Mouse (Mus musculus): Measurements from ENCODE around the gene Maco1.

Maco1 gene

DNA sequence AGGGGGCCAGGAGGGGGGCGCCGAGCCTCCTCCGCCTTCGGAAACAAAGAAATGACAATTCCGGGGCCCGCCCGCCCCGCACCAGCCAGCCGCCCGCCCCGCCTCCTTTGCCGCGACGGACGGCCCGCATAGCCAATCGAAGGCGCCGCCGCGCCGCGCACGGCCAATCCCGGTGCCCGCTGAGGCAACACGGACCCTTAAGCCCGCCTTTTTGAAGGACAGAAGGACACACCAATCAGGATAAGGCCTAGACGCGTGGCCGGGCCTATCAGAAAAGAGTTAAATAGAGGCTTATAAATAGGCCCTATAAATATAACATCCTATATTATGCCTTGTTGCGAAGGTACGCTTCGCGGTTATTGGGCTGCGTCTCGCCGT, at the start of gene Maco1:
Maco1 (minus strand) TSS at position 87 of the 378 bp plus-strand sequence.
- peak; percentile 100 for DNase-seq (ENCODE audit: low spot score in 2 of 2)

- DNase-seq (ENCODE audit: low spot score in 2 of 2): no peak
Measured at GRCm38 (mm10) chr4:134901126-134901525, 48.0 kb upstream of the Maco1 start.

DNA sequence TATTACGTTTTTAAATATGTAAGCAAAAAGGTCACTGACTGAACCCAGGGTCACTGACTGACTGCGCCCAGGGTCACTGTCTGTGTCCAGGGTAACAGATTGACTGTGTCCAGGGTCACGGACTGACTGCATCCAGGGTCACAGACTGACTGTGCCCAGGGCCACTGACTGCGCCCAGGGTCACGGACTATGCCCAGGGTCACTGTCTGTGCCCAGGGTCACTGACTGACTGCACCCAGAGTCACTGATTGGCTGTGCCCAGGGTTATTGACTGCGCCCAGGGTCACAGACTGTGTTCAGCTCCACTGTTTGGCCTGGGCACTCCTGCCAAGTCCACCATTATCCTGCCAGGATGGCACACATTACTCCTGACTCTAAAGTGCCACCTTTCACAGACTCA, 44.1 kb upstream of the Maco1 start:
- DNase-seq (ENCODE audit: low spot score in 2 of 2): no peak

- peak; percentile 69 to 72 for DNase-seq (ENCODE audit: low spot score in 2 of 2)
Measured at GRCm38 (mm10) chr4:134892096-134892495, 39.0 kb upstream of the Maco1 start.

DNA sequence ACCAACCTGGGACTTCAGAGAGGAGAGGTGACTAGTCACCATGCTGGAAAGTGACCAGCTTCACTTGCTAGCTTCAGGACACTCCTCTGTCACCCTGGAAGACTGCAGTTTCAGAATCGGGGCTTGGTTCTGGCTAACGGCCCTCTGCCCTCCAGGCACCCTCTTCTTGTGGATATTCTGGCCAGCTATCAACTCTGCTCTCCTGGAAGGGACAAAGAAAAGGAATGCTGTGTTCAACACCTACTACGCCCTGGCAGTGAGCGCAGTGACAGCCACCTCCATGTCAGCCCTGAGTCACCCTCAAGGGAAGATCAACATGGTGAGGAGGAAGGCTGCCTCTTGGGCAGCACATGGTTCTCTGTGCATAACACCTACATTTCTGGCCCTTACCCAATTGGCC, 31.2 kb upstream of the Maco1 start:
- DNase-seq (ENCODE audit: low spot score in 2 of 2): no peak

DNA sequence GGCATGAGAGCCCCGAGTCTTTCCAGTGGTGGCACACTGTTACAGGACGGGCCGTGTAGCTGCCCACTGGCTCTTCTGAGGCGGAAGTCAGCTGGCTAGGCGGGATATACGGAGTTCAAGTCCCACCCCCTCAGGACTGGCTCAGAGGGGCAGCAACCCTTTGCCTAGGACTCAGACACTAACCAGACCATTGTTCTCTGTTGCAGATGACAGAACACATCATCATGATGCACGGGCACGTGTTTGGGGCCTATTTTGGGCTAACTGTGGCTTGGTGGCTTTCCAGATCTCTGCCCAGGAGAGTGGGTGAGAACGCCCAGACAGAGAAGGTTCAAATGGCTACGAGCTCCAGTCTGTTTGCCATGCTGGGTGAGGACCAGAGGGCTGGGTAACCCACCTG, 30.7 kb upstream of the Maco1 start:
- DNase-seq (ENCODE audit: low spot score in 2 of 2): no peak

- no peak for DNase-seq (ENCODE audit: low spot score in 2 of 2)
Measured at GRCm38 (mm10) chr4:134883266-134883665, 30.1 kb upstream of the Maco1 start.

GRCm38 (mm10) chr4:134880041-134880440, 26.9 kb upstream of the Maco1 start:
- DNase-seq (ENCODE audit: low spot score in 2 of 2): no peak

GRCm38 (mm10) chr4:134879410-134879981, 26.4 kb upstream of the Maco1 start:
- peak; percentile 72 to 74 for DNase-seq (ENCODE audit: low spot score in 2 of 2)

DNA sequence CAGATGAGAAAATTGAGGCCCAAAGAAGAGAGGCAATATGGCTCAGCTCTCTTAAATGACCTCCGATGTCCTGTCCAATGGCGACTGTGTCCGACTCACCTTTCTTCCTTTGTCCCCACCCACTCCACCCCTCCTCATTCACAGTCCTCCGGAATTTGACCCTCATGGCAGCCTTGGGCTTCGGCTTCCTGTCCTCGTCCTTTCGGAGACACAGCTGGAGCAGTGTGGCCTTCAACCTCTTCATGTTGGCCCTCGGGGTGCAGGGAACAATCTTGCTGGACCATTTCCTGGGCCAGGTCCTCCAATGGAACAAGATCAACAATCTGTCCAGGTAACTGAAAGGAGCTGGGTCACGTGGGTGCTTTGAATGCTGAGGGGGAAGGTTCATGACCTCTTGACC, 23.0 kb upstream of the Maco1 start:
- DNase-seq (ENCODE audit: low spot score in 2 of 2): no peak

GRCm38 (mm10) chr4:134871950-134872349, 18.8 kb upstream of the Maco1 start:
- no peak for DNase-seq (ENCODE audit: low spot score in 2 of 2)

DNA sequence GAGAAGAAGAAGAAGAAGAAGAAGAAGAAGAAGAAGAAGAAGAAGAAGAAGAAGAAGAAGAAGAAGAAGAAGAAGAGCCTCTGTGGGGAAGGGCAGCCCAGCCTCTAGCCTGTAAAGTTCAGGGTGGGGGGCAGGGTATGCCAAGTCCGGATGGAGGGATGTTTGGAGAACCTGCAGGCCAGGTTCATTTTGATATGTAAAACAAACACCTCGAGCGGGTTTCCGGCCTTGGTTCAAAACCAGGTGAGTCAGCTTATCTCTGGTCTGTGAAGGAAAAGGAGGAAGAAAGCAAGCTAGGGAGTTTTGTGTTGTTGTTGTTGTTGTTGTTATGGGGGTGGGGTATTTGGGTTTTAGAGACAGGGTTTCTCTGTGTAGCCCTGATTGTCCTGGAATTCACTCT, 18.3 kb upstream of the Maco1 start:
- no peak for DNase-seq (ENCODE audit: low spot score in 2 of 2)

- no peak for DNase-seq (ENCODE audit: low spot score in 2 of 2)
Measured at GRCm38 (mm10) chr4:134869815-134870375, 16.8 kb upstream of the Maco1 start.

GRCm38 (mm10) chr4:134869068-134869730, 16.1 kb upstream of the Maco1 start:
- DNase-seq (ENCODE audit: low spot score in 2 of 2): no peak

GRCm38 (mm10) chr4:134868490-134868889, 15.3 kb upstream of the Maco1 start:
- no peak for DNase-seq (ENCODE audit: low spot score in 2 of 2)

- DNase-seq (ENCODE audit: low spot score in 2 of 2): no peak
Measured at GRCm38 (mm10) chr4:134868065-134868464, 14.9 kb upstream of the Maco1 start.

DNA sequence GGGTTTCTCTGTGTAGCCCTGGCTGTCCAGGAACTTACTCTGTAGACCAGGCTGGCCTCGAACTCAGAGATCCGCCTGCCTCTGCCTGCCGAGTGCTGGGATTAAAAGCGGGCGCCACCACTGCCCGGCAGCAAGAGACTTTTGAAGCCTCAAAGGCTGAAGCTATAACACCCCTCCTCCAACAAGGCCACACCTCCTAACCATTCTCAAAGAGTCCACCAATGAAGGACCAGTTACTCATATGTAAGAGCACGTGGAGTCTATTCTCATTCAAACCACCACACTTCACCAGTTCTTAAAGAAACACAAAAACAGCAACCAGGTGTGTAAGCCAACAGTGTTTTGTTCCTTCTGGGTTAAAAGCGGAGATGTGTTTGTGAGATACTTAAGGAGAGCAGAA, 14.5 kb upstream of the Maco1 start:
- DNase-seq (ENCODE audit: low spot score in 2 of 2): no peak

DNA sequence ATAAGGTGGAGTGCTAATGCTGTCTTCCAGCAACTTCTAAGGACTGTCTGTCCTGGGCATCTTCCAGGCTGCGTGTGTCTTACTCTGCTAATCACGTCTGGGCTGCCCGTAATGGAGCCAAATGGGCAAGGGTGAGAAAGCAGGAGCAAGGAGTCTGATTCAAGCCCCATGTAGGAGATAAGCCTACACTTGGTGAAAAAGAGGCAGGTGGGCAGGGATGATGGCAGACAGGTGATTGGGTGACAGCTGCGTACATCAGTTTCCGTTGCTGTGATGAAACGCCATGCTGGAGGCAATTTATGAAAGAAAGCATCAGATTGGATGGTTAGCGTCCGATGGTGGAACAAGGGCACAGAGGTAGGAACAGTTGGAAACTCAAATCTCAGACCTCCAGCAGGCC, 14.1 kb upstream of the Maco1 start:
- no peak for DNase-seq (ENCODE audit: low spot score in 2 of 2)

DNA sequence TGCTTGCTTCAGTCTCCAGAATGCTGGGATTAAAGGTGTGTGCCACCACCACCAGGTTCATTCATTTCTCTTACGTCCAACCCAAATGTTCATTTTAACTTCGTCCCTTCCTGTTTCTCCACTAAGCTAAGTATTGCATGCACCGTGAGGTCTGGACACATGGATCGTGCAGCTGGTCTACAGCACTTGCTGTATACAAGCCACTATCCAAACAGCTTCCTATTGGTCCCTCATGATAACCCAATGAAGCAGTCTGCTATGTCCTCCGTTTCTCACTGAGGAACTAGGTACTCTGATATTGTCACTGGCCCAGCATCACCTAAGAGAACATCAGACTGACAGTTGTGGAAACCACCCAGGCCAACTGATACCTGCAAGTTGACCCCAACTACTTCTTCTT, 12.6 kb upstream of the Maco1 start:
- no peak for DNase-seq (ENCODE audit: low spot score in 2 of 2)

DNA sequence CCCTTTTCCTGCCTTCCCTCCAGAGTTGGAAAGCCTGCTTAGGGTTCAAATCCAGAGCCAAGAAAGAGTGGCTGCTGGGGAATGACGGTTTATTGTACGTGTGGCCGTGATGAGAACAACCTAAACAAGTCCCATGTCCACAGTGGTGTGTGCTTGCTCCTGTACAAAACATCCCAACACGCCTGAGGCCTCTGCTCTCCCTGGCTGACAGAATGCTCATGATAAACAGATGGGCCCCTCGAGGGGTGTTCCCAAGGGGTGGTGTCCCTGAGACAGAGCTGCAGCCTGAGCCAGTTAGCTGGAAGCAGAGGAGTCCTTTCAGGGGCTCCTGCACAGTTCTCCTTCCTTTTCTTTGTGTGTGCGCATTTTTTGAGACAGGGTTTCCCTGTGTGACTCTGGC, 12.2 kb upstream of the Maco1 start:
- DNase-seq (ENCODE audit: low spot score in 2 of 2): no peak

- no peak for DNase-seq (ENCODE audit: low spot score in 2 of 2)
Measured at GRCm38 (mm10) chr4:134863937-134864729, 11.0 kb upstream of the Maco1 start, which contains the start of gene Rhd. TSS of gene Rhd (plus strand) at chr4:134864536.

DNA sequence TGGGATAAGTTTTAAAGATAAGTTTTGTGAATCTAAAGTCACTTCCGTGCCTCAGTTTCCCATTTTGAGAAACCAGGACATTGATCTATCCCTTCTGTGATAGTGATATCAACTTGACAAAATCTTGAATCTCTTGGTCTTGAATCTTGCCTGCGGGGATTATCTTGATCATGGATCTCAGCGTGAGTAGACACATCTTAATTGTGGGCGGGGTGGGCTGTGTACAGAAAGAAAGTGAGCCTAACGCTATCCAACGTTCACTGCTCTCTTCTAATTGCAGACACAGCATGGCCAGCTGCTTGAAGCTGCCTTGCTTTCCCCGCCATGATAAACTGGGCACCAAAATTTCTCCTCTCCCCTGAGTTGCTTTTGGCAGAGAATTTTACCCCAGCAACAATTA, 9.9 kb upstream of the Maco1 start:
- no peak for DNase-seq (ENCODE audit: low spot score in 2 of 2)

- DNase-seq (ENCODE audit: low spot score in 2 of 2): no peak
Measured at GRCm38 (mm10) chr4:134861884-134862283, 8.7 kb upstream of the Maco1 start.

Data from right cerebral cortex, adult 2 months (tissue).